17 mouse cellular contexts compared by ENCODE assay signal in the genomic region with DNA sequence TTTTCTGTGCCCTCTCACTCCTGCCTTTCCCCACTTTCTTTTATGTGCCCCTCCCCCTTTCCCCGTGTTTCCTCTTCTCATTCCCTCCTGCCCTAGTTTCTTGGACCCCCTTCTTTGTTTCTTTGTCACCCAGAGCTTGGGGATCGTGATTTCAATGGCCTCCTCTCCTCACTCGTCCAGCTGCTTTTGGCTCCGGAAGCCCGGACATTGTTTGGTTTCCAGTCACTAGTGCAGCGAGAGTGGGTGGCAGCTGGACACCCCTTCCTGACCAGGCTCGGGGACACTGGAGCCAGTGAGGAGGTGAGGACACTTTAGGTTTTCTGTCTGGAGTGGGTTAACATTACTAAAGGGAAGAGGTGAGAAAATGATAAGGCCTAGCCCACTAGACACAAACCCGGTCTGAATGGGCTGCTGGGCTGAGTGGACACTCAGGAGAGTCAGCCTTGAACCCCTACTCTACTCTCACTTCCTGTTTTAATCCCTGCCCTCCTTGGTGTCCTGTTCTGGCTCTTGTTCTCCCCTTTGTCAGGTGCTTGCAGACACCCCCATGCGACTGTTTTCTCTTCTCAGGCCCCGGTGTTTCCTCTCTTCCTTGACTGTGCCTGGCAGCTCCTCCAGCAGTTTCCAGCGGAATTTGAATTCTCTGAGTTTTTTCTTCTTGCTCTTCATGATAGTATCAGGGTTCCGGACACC. TPM values are rescaled to one million over a fixed set of nuclear protein-coding genes. Genes with fewer than 3 reads are reported as not detected.
DNase-seq lines count a peak whose midpoint lies in the region; ATAC-seq and TF ChIP-seq lines count a peak whose summit lies in the region.
"Had no signal": no experiment of that assay in that cellular context is flagged by ENCODE, and none has a peak within 500 bp of the region (broad histone marks: within the 10 kb centered on the region; RNA-seq: fewer than 3 reads in every experiment).

No protein-coding gene starts in this region.

- TF ChIP-seq CTCF in heart, postnatal 0 days (IDR thresholded peaks at IDR 0.05; ENCODE audit: low read depth) = no peak

- peaks cover 5% of the 10 kb centered on the region; the same call in 1 of the 2 replicates for H3K36me3 ChIP-seq in heart, embryonic 10.5 days
- peaks cover 21% of the 10 kb centered on the region for H3K36me3 ChIP-seq in embryonic facial prominence, embryonic 15.5 days
- no peaks in the 10 kb centered on the region for H3K36me3 ChIP-seq in heart, postnatal 0 days (replicated peaks; ENCODE audit: control insufficient read depth, insufficient read depth, low read length)
- H3K36me3 ChIP-seq: midbrain, embryonic 12.5 days had no signal

- 65% methylated on average over 12 of the region's 12 CpGs for WGBS in heart, embryonic 10.5 days
- 71% methylated on average over 12 of the region's 12 CpGs for WGBS in embryonic facial prominence, embryonic 15.5 days
- WGBS in heart, postnatal 0 days = 48% methylated on average over 12 of the region's 12 CpGs

- H3K27ac ChIP-seq in heart, embryonic 10.5 days = peak overlapping the region; percentile 36
- 0 out of 2 replicates have a peak overlapping the region, but pooled peaks have one; percentile 17 for H3K27ac ChIP-seq in embryonic facial prominence, embryonic 15.5 days (replicated peaks)
- H3K27ac ChIP-seq in heart, postnatal 0 days (ENCODE audit: low read depth) = peak overlapping the region; percentile 47
- H3K27ac ChIP-seq: liver, embryonic 13.5 days; macrophage; midbrain, embryonic 12.5 days had no signal

- DNase-seq in heart, embryonic 10.5 days (ENCODE audit: low spot score) = no peak
- DNase-seq in heart, adult 8-10 months (ENCODE audit: low spot score) = no peak
- DNase-seq in lung, postnatal 10 days = peak; percentile 48
- no peak for DNase-seq in lung, postnatal 36 days
- DNase-seq in heart, postnatal 0 days (ENCODE audit: low spot score) = no peak
- DNase-seq in adrenal gland, postnatal 10 days = no peak
- DNase-seq: adrenal gland, postnatal 25 days; cerebellum, adult 9-10 months; kidney, adult 9 months; liver, embryonic 13.5 days had no signal

- H3K27me3 ChIP-seq in heart, embryonic 10.5 days (ENCODE audit: insufficient read depth, poor library complexity, severe bottlenecking) = no peaks in the 10 kb centered on the region
- H3K27me3 ChIP-seq in embryonic facial prominence, embryonic 15.5 days = no peaks in the 10 kb centered on the region
- no peaks in the 10 kb centered on the region for H3K27me3 ChIP-seq in heart, postnatal 0 days (ENCODE audit: control insufficient read depth, insufficient read depth, low read length)
- H3K27me3 ChIP-seq: midbrain, embryonic 12.5 days; Patski had no signal

- H3K4me3 ChIP-seq in heart, embryonic 10.5 days = no peak overlapping the region
- no peak overlapping the region for H3K4me3 ChIP-seq in embryonic facial prominence, embryonic 15.5 days (replicated peaks)
- H3K4me3 ChIP-seq in heart, postnatal 0 days (ENCODE audit: low read depth, low read length) = no peak overlapping the region
- H3K4me3 ChIP-seq: liver, embryonic 13.5 days; midbrain, embryonic 12.5 days had no signal

- no peak overlapping the region for H3K4me2 ChIP-seq in embryonic facial prominence, embryonic 15.5 days (replicated peaks)
- H3K4me2 ChIP-seq in heart, postnatal 0 days (ENCODE audit: low read depth, low read length) = peak overlapping the region; percentile 17; the same call in 1 of the 2 replicates
- H3K4me2 ChIP-seq: liver, embryonic 13.5 days; midbrain, embryonic 12.5 days had no signal

- no peak for TF ChIP-seq EP300 in heart, postnatal 0 days (IDR thresholded peaks at IDR 0.05; ENCODE audit: low read depth)

- peaks cover 26% of the 10 kb centered on the region for H3K4me1 ChIP-seq in heart, embryonic 10.5 days
- peaks cover 20% of the 10 kb centered on the region for H3K4me1 ChIP-seq in embryonic facial prominence, embryonic 15.5 days
- peaks cover 22% of the 10 kb centered on the region for H3K4me1 ChIP-seq in heart, postnatal 0 days (ENCODE audit: control insufficient read depth, insufficient read depth)

- no peak for ATAC-seq in embryonic facial prominence, embryonic 15.5 days (ENCODE audit: insufficient number of reproducible peaks, low FRiP score, low TSS enrichment, low read depth)
- ATAC-seq in heart, postnatal 0 days (ENCODE audit: insufficient read depth, low read depth) = no peak
- ATAC-seq: activated CD4-positive, CD25-positive, alpha-beta regulatory T cell, adult 4 months; forebrain, embryonic 14.5 days; Patski had no signal

- H3K9ac ChIP-seq in embryonic facial prominence, embryonic 15.5 days = no peak overlapping the region
- H3K9ac ChIP-seq in heart, postnatal 0 days (replicated peaks; ENCODE audit: low read depth, low read length) = no peak overlapping the region
- H3K9ac ChIP-seq: liver, embryonic 13.5 days; midbrain, embryonic 12.5 days had no signal

- H3K9me3 ChIP-seq in heart, embryonic 10.5 days = no peaks in the 10 kb centered on the region
- no peaks in the 10 kb centered on the region for H3K9me3 ChIP-seq in embryonic facial prominence, embryonic 15.5 days (replicated peaks)
- no peaks in the 10 kb centered on the region for H3K9me3 ChIP-seq in heart, postnatal 0 days (replicated peaks; ENCODE audit: control insufficient read depth, low read length)
- H3K9me3 ChIP-seq: liver, embryonic 13.5 days; midbrain, embryonic 12.5 days had no signal

RNA-seq across cellular contexts. Expression of gene Sf3b4, which starts 3.5 kb away (rescaled TPM):
- polyA plus RNA-seq in heart, embryonic 10.5 days (2016; fragmentation: Nextera tagmentation; extraction: Ambion mirVana) = 143 and 190 TPM in 2 replicates
- 10 to 100 TPM; 14.1 to 17.2 (median 16.2) TPM for total RNA-seq in heart, adult 8-10 months (2022)
- 160 and 167 TPM in 2 replicates for polyA plus RNA-seq in embryonic facial prominence, embryonic 15.5 days (2015; fragmentation: Nextera tagmentation; extraction: Ambion mirVana)
- total RNA-seq in heart, postnatal 0 days (2014; rRNA removed; ENCODE audit: low replicate concordance) = 34.5 and 41.7 TPM in 2 replicates
- polyA plus RNA-seq in heart, postnatal 0 days (2015; fragmentation: Nextera tagmentation; extraction: Ambion mirVana) = 48.3 and 48.6 TPM in 2 replicates
- 10 to 100 TPM; 50.4 to 50.9 TPM for total RNA-seq in adrenal gland, postnatal 10 days (2021)

RNA-seq across cellular contexts. Expression of gene Mtmr11, which starts 6.8 kb away (rescaled TPM):
- 6.0 and 10.5 TPM in 2 replicates for polyA plus RNA-seq in heart, embryonic 10.5 days (2016; fragmentation: Nextera tagmentation; extraction: Ambion mirVana)
- 1 to 10 TPM; 1.7 to 3.0 (median 2.2) TPM for total RNA-seq in heart, adult 8-10 months (2022)
- polyA plus RNA-seq in embryonic facial prominence, embryonic 15.5 days (2015; fragmentation: Nextera tagmentation; extraction: Ambion mirVana) = 25.7 and 26.6 TPM in 2 replicates
- total RNA-seq in heart, postnatal 0 days (2014; rRNA removed; ENCODE audit: low replicate concordance) = 4.4 and 18.9 TPM in 2 replicates
- 6.8 and 6.9 TPM in 2 replicates for polyA plus RNA-seq in heart, postnatal 0 days (2015; fragmentation: Nextera tagmentation; extraction: Ambion mirVana)
- total RNA-seq in adrenal gland, postnatal 10 days (2021) = 10 to 100 TPM; 13.0 to 17.1 TPM
- total RNA-seq: granulocyte monocyte progenitor cell, adult 5-6 weeks had no signal

RNA-seq across cellular contexts. Expression of gene Sv2a, which starts 12.3 kb away (rescaled TPM):
- 17.8 and 22.6 TPM in 2 replicates for polyA plus RNA-seq in heart, embryonic 10.5 days (2016; fragmentation: Nextera tagmentation; extraction: Ambion mirVana)
- total RNA-seq in heart, adult 8-10 months (2022) = 1 to 10 TPM; 1.6 to 7.0 (median 4.2) TPM
- 4.8 and 5.6 TPM in 2 replicates for polyA plus RNA-seq in embryonic facial prominence, embryonic 15.5 days (2015; fragmentation: Nextera tagmentation; extraction: Ambion mirVana)
- 9.8 and 15.4 TPM in 2 replicates for total RNA-seq in heart, postnatal 0 days (2014; rRNA removed; ENCODE audit: low replicate concordance)
- polyA plus RNA-seq in heart, postnatal 0 days (2015; fragmentation: Nextera tagmentation; extraction: Ambion mirVana) = 10.8 and 11.2 TPM in 2 replicates
- total RNA-seq in adrenal gland, postnatal 10 days (2021) = 10 to 100 TPM in 1 of 2 experiments, 1 to 10 TPM in 1; 9.5 to 14.2 TPM

RNA-seq across cellular contexts. Expression of gene Bola1, which starts 50.9 kb away (rescaled TPM):
- 58.9 and 62.8 TPM in 2 replicates for polyA plus RNA-seq in heart, embryonic 10.5 days (2016; fragmentation: Nextera tagmentation; extraction: Ambion mirVana)
- 10 to 100 TPM; 24.1 to 35.6 (median 29.8) TPM for total RNA-seq in heart, adult 8-10 months (2022)
- polyA plus RNA-seq in embryonic facial prominence, embryonic 15.5 days (2015; fragmentation: Nextera tagmentation; extraction: Ambion mirVana) = 50.9 and 52.6 TPM in 2 replicates
- 30.0 and 78.1 TPM in 2 replicates for total RNA-seq in heart, postnatal 0 days (2014; rRNA removed; ENCODE audit: low replicate concordance)
- polyA plus RNA-seq in heart, postnatal 0 days (2015; fragmentation: Nextera tagmentation; extraction: Ambion mirVana) = 52.4 and 55.3 TPM in 2 replicates
- total RNA-seq in adrenal gland, postnatal 10 days (2021) = 10 to 100 TPM; 28.6 to 31.3 TPM

RNA-seq across cellular contexts. Expression of gene Hist2h2ab, which starts 51.1 kb away (rescaled TPM):
- 0.73 TPM in 1 of 2 replicates, not detected in the other for polyA plus RNA-seq in heart, embryonic 10.5 days (2016; fragmentation: Nextera tagmentation; extraction: Ambion mirVana)
- total RNA-seq in heart, adult 8-10 months (2022) = 1 to 10 TPM; 1.4 to 3.6 (median 2.9) TPM
- polyA plus RNA-seq in embryonic facial prominence, embryonic 15.5 days (2015; fragmentation: Nextera tagmentation; extraction: Ambion mirVana) = not detected in 2 replicates
- 41.6 and 50.4 TPM in 2 replicates for total RNA-seq in heart, postnatal 0 days (2014; rRNA removed; ENCODE audit: low replicate concordance)
- not detected in 2 replicates for polyA plus RNA-seq in heart, postnatal 0 days (2015; fragmentation: Nextera tagmentation; extraction: Ambion mirVana)
- total RNA-seq in adrenal gland, postnatal 10 days (2021) = 10 to 100 TPM; 17.5 to 21.2 TPM
- polyA plus RNA-seq: macrophage had no signal
